Mouse (Mus musculus) midbrain, postnatal 0 days (tissue): ENCODE data around the gene Anapc7. TPM values are rescaled to one million over a fixed set of nuclear protein-coding genes. Genes with fewer than 3 reads are reported as not detected.

Source experiments
- ATAC-seq: fragments of 200-750 bp; cut with Nextera tagmentation; 2 replicates; pipeline ENCODE4 v1.8.0; 2017; ENCODE audit warnings: moderate number of reproducible peaks, mild to moderate bottlenecking, moderate TSS enrichment, moderate library complexity; ENCODE audit not compliant: low FRiP score
- DNase-seq: peaks from one replicate; pipeline ENCODE4 v3.0.0-alpha.2; 2015; ENCODE audit warnings: low spot score
- H3K27ac ChIP-seq: fragments of 300-500 bp; sonication (generic); 2 replicates; pipeline ENCODE4 v1.5.1; 2014; ENCODE audit warnings: low read depth, mild to moderate bottlenecking, low read length, mixed read lengths
- H3K27me3 ChIP-seq: fragments of 300-500 bp; sonication (generic); 2 replicates; pipeline ENCODE4 v1.6.1; 2014; ENCODE audit warnings: low read length, control low read depth, mixed read lengths; ENCODE audit not compliant: insufficient read depth
- H3K36me3 ChIP-seq: fragments of 300-500 bp; sonication (generic); 2 replicates; pipeline ENCODE4 v1.6.1; 2014; ENCODE audit warnings: low read length, control low read depth, mixed read lengths; ENCODE audit not compliant: insufficient read depth
- H3K4me1 ChIP-seq: fragments of 300-500 bp; sonication (generic); 2 replicates; pipeline ENCODE4 v1.6.1; 2014; ENCODE audit warnings: mild to moderate bottlenecking, control low read depth, antibody characterized with exemption, low read length, mixed read lengths; ENCODE audit not compliant: insufficient read depth
- H3K4me2 ChIP-seq: fragments of 300-500 bp; sonication (generic); 2 replicates; pipeline ENCODE4 v1.6.1; 2014; ENCODE audit warnings: low read depth, mild to moderate bottlenecking, low read length, mixed read lengths; ENCODE audit not compliant: poor library complexity, severe bottlenecking
- H3K4me3 ChIP-seq: fragments of 300-500 bp; sonication (generic); 2 replicates; pipeline ENCODE4 v1.5.1; 2014; ENCODE audit warnings: low read depth, mild to moderate bottlenecking, low read length, moderate library complexity
- H3K9ac ChIP-seq: fragments of 300-500 bp; sonication (generic); replicated peaks from 2 replicates; pipeline ENCODE4 v1.6.1; 2014; ENCODE audit warnings: mild to moderate bottlenecking, low read length, moderate library complexity, mixed read lengths; ENCODE audit not compliant: poor library complexity, severe bottlenecking
- H3K9me3 ChIP-seq: fragments of 300-500 bp; sonication (generic); 2 replicates; pipeline ENCODE4 v1.6.1; 2016; ENCODE audit warnings: low read length, control low read depth
- CTCF ChIP-seq: IDR thresholded peaks from 2 replicates; pipeline ENCODE4 v1.5.1; 2016; ENCODE audit warnings: antibody characterized with exemption, mild to moderate bottlenecking
- WGBS: fragments of 180-500 bp; shearing (Covaris S2); extraction: QIAGEN DNeasy Blood & Tissue Kit; methylation state at CpG from one replicate; pipeline ENCODE4 v1.1.7; 2014; 5-methylcytosine and 5-hydroxymethylcytosine counted together
- polyA plus RNA-seq: library from polyadenylated mRNA; unstranded; fragments of >200 nt; fragmentation: Nextera tagmentation; extraction: Ambion mirVana; gene quantifications from 2 replicates; pipeline ENCODE4 v1.2.1, GENCODE M21; 2015
- total RNA-seq: library from RNA; depleted of rRNA; stranded (reverse); fragments of >200 nt; gene quantifications from 2 replicates; pipeline ENCODE4 v1.2.3, GENCODE M21; 2014

Anapc7 gene
- total and polyA plus RNA-seq, 2 experiments from 2014 or later, result 29.3 to 42.8 TPM

GRCm38 (mm10) chr5:122471658-122472057 is 50.2 kb downstream of the Anapc7 start:
- peaks cover 53% of the 10 kb centered on the region for H3K36me3 ChIP-seq
- no peak overlapping the region for H3K4me3 ChIP-seq
- no peak overlapping the region for H3K9ac ChIP-seq
- H3K9me3 ChIP-seq, result no peaks in the 10 kb centered on the region
- ATAC-seq (no peak), DNase-seq (no peak)
- TF ChIP-seq CTCF, result no peak
- WGBS, result 84% methylated on average over 5 of the region's 5 CpGs
- no peak overlapping the region for H3K4me2 ChIP-seq
- H3K27ac ChIP-seq, result no peak overlapping the region
- no peaks in the 10 kb centered on the region for H3K27me3 ChIP-seq
- H3K4me1 ChIP-seq, result no peaks in the 10 kb centered on the region

GRCm38 (mm10) chr5:122474643-122475363 is 53.3 kb downstream of the Anapc7 start:
- Histone ChIP-seq H3K9ac (no peak overlapping the region), H3K9me3 (no peaks in the 10 kb centered on the region), H3K27me3 (no peaks in the 10 kb centered on the region), H3K4me1 (no peaks in the 10 kb centered on the region), H3K27ac (no peak overlapping the region), H3K4me3 (no peak overlapping the region), H3K36me3 (peaks cover 36% of the 10 kb centered on the region), H3K4me2 (no peak overlapping the region)
- ATAC-seq (no peak), DNase-seq (no peak)
- WGBS, result 88% methylated on average over 4 of the region's 4 CpGs
- TF ChIP-seq CTCF, result no peak

- WGBS, result 72% methylated on average over 3 of the region's 3 CpGs
- Histone ChIP-seq H3K27me3 (no peaks in the 10 kb centered on the region), H3K9ac (no peak overlapping the region), H3K4me1 (no peaks in the 10 kb centered on the region), H3K4me3 (no peak overlapping the region), H3K27ac (no peak overlapping the region), H3K36me3 (peaks cover 28% of the 10 kb centered on the region), H3K9me3 (no peaks in the 10 kb centered on the region), H3K4me2 (no peak overlapping the region)
- no peak for ATAC-seq
- no peak for DNase-seq
- no peak for TF ChIP-seq CTCF
These were observed 54.6 kb downstream of the Anapc7 start for GRCm38 (mm10) chr5:122476078-122476477.

GRCm38 (mm10) chr5:122477492-122477891 is 56.0 kb downstream of the Anapc7 start:
- H3K36me3 ChIP-seq, result peaks cover 26% of the 10 kb centered on the region
- no peak for ATAC-seq

GRCm38 (mm10) chr5:122479131-122479530 is 57.6 kb downstream of the Anapc7 start:
- WGBS, result 57% methylated on average over 2 of the region's 2 CpGs
- Histone ChIP-seq H3K4me1 (no peaks in the 10 kb centered on the region), H3K4me3 (no peak overlapping the region), H3K9me3 (no peaks in the 10 kb centered on the region), H3K27ac (no peak overlapping the region), H3K4me2 (no peak overlapping the region), H3K36me3 (peaks cover 23% of the 10 kb centered on the region), H3K27me3 (no peaks in the 10 kb centered on the region), H3K9ac (no peak overlapping the region)
- TF ChIP-seq CTCF, result no peak
- ATAC-seq (no peak), DNase-seq (no peak)

More at GRCm38 (mm10) chr5:122477492-122477891, 56.0 kb downstream of the Anapc7 start:
- H3K4me1 ChIP-seq, result no peaks in the 10 kb centered on the region
- no peak overlapping the region for H3K4me2 ChIP-seq
- 92% methylated on average over 3 of the region's 3 CpGs for WGBS
- DNase-seq, result no peak
- H3K4me3 ChIP-seq, result no peak overlapping the region
- no peaks in the 10 kb centered on the region for H3K27me3 ChIP-seq
- no peak overlapping the region for H3K9ac ChIP-seq
- no peak for TF ChIP-seq CTCF
- no peak overlapping the region for H3K27ac ChIP-seq
- no peaks in the 10 kb centered on the region for H3K9me3 ChIP-seq

GRCm38 (mm10) chr5:122481844-122482243 is 60.4 kb downstream of the Anapc7 start:
- Histone ChIP-seq H3K9ac (no peak overlapping the region), H3K27ac (no peak overlapping the region), H3K4me3 (no peak overlapping the region), H3K36me3 (peaks cover 30% of the 10 kb centered on the region), H3K4me1 (no peaks in the 10 kb centered on the region), H3K4me2 (no peak overlapping the region), H3K9me3 (no peaks in the 10 kb centered on the region), H3K27me3 (no peaks in the 10 kb centered on the region)
- DNase-seq (no peak), ATAC-seq (no peak)
- TF ChIP-seq CTCF, result no peak
- WGBS, result 81% methylated on average over 5 of the region's 5 CpGs
